Mouse (Mus musculus) layer of hippocampus, postnatal 25 days (tissue): ENCODE results near the gene Cacnb1. TPM values are rescaled to one million over a fixed set of nuclear protein-coding genes. Genes with fewer than 3 reads are reported as not detected.

Experiments used
- DNase-seq, 2 experiments: peaks; one replicate each; pipeline ENCODE4 v3.0.0; 2022; ENCODE audit warnings: mixed read lengths in 2 of 2, low spot score in 1 of 2; ENCODE audit errors: extremely low spot score in 1 of 2
- total RNA-seq, 2 experiments: library from RNA; stranded (reverse); gene quantifications; 2 replicates each; pipeline ENCODE4 v1.2.3; 2021

The Cacnb1 gene
- total RNA-seq, 2 experiments from 2014 or later, result 138 to 144 TPM

- no peak for DNase-seq
These were observed 6.7 kb downstream of the Cacnb1 start for GRCm38 (mm10) chr11:98016177-98016576.

- DNase-seq, result no peak
These were observed 10.0 kb downstream of the Cacnb1 start for GRCm38 (mm10) chr11:98012831-98013230.

- no peak for DNase-seq
These were observed 11.1 kb downstream of the Cacnb1 start for GRCm38 (mm10) chr11:98011716-98012115.

- no peak for DNase-seq
These were observed 14.7 kb downstream of the Cacnb1 start for GRCm38 (mm10) chr11:98008087-98008486.

- no peak for DNase-seq
These were observed 17.1 kb downstream of the Cacnb1 start for GRCm38 (mm10) chr11:98005686-98006085.

- DNase-seq, result no peak
These were observed 17.8 kb downstream of the Cacnb1 start for GRCm38 (mm10) chr11:98005076-98005475.

GRCm38 (mm10) chr11:98004161-98004560 is 18.7 kb downstream of the Cacnb1 start:
- no peak for DNase-seq

GRCm38 (mm10) chr11:98003171-98003671 is 19.6 kb downstream of the Cacnb1 start:
- DNase-seq, result no peak

GRCm38 (mm10) chr11:98002627-98003026 is 20.2 kb downstream of the Cacnb1 start:
- peak in 1 of 2 experiments; percentile 90 for DNase-seq

GRCm38 (mm10) chr11:98001986-98002385 is 20.8 kb downstream of the Cacnb1 start:
- no peak for DNase-seq

- no peak for DNase-seq
These were observed 21.4 kb downstream of the Cacnb1 start for GRCm38 (mm10) chr11:98001351-98001824.

- no peak for DNase-seq
These were observed 22.3 kb downstream of the Cacnb1 start for GRCm38 (mm10) chr11:98000378-98001140.

- DNase-seq, result no peak
These were observed 23.1 kb downstream of the Cacnb1 start for GRCm38 (mm10) chr11:97999748-98000147.

GRCm38 (mm10) chr11:97998898-97999608 is 23.8 kb downstream of the Cacnb1 start:
- no peak for DNase-seq

- DNase-seq, result no peak
These were observed 24.6 kb downstream of the Cacnb1 start for GRCm38 (mm10) chr11:97998074-97998793.

- DNase-seq, result no peak
These were observed 25.4 kb downstream of the Cacnb1 start for GRCm38 (mm10) chr11:97997387-97997960.

- no peak for DNase-seq
These were observed 26.1 kb downstream of the Cacnb1 start for GRCm38 (mm10) chr11:97996691-97997090.

GRCm38 (mm10) chr11:97995564-97996288 is 27.1 kb downstream of the Cacnb1 start, which contains the start of gene Arl5c:
Gene Arl5c (minus strand): TSS chr11:97996181.
- no peak for DNase-seq

- peak in 1 of 2 experiments; percentile 77 for DNase-seq
These were observed 28.2 kb downstream of the Cacnb1 start for GRCm38 (mm10) chr11:97994539-97995100.
